Mouse (Mus musculus): ENCODE measurements around the gene Gm17349. TPM values are rescaled to one million over a fixed set of nuclear protein-coding genes. Genes with fewer than 3 reads are reported as not detected.

Gm17349 gene
- total and polyA plus RNA-seq, 3 experiments, result 2.1 TPM; not detected in 2

GRCm38 (mm10) chr15:99688712-99689111 is 16.6 kb downstream of the Gm17349 start:
- TF ChIP-seq CTCF (IDR thresholded peaks at IDR 0.05 in 2 of 3, conservative IDR thresholded peaks at IDR 0.05 in 1 of 3; ENCODE audit: control insufficient read depth in 1 of 3, insufficient read depth in 1 of 3, low read depth in 2 of 3, low read length in 3 of 3, poor library complexity in 1 of 3, severe bottlenecking in 1 of 3) (peak; percentile 95 to 98 (median 97)), ETS1 (IDR thresholded peaks at IDR 0.05; ENCODE audit: low read depth, low read length) (no peak), NELFE (IDR thresholded peaks at IDR 0.05; ENCODE audit: low read depth, low read length) (no peak), HCFC1 (IDR thresholded peaks at IDR 0.05; ENCODE audit: low read depth, low read length) (no peak), MAX (IDR thresholded peaks at IDR 0.05; ENCODE audit: low read length) (no peak), RAD21 (IDR thresholded peaks at IDR 0.05; ENCODE audit: low read depth, low read length) (peak; percentile 74), MYB (IDR thresholded peaks at IDR 0.05; ENCODE audit: low read depth, low read length) (no peak), SMC3 (IDR thresholded peaks at IDR 0.05; ENCODE audit: low read depth, low read length) (peak; percentile 93), ZC3H11A (IDR thresholded peaks at IDR 0.05; ENCODE audit: low read depth, low read length) (peak; percentile 75)
- H3K27me3 ChIP-seq (ENCODE audit: control insufficient read depth in 1 of 2, insufficient read depth in 2 of 2, low read length in 2 of 2), result peaks cover 16 to 19% of the 10 kb centered on the region in 2 experiments
- H3K4me3 ChIP-seq (ENCODE audit: control insufficient read depth in 1 of 2, insufficient read depth in 1 of 2, low read depth in 2 of 2, low read length in 2 of 2), result no peak overlapping the region
- no peaks in the 10 kb centered on the region for H3K79me2 ChIP-seq (ENCODE audit: control insufficient read depth, insufficient read depth, low read length, poor library complexity)
- H3K9ac ChIP-seq (ENCODE audit: control insufficient read depth, low read depth, low read length, poor library complexity, severe bottlenecking), result no peak overlapping the region
- H3K4me1 ChIP-seq (ENCODE audit: control insufficient read depth in 1 of 2, insufficient read depth in 2 of 2, low read length in 2 of 2), result no peaks in the 10 kb centered on the region
- peak; percentile 78 for DNase-seq (ENCODE audit: low read depth, low spot score)
- H3K27ac ChIP-seq (ENCODE audit: control insufficient read depth, low read depth, low read length), result no peak overlapping the region
- H3K9me3 ChIP-seq (replicated peaks; ENCODE audit: insufficient read depth, low read length), result no peaks in the 10 kb centered on the region
- H3K36me3 ChIP-seq (ENCODE audit: control insufficient read depth in 1 of 2, insufficient read depth in 2 of 2, low read length in 2 of 2), result no peaks in the 10 kb centered on the region

GRCm38 (mm10) chr15:99684156-99684555 is 21.1 kb downstream of the Gm17349 start:
- Histone ChIP-seq H3K4me1 (ENCODE audit: control insufficient read depth in 1 of 2, insufficient read depth in 2 of 2, low read length in 2 of 2) (no peaks in the 10 kb centered on the region), H3K9me3 (replicated peaks; ENCODE audit: insufficient read depth, low read length) (no peaks in the 10 kb centered on the region), H3K27me3 (ENCODE audit: control insufficient read depth in 1 of 2, insufficient read depth in 2 of 2, low read length in 2 of 2) (peaks cover 14 to 15% of the 10 kb centered on the region in 2 experiments), H3K79me2 (ENCODE audit: control insufficient read depth, insufficient read depth, low read length, poor library complexity) (no peaks in the 10 kb centered on the region), H3K36me3 (ENCODE audit: control insufficient read depth in 1 of 2, insufficient read depth in 2 of 2, low read length in 2 of 2) (no peaks in the 10 kb centered on the region), H3K4me3 (ENCODE audit: control insufficient read depth in 1 of 2, insufficient read depth in 1 of 2, low read depth in 2 of 2, low read length in 2 of 2) (no peak overlapping the region), H3K27ac (ENCODE audit: control insufficient read depth, low read depth, low read length) (no peak overlapping the region), H3K9ac (ENCODE audit: control insufficient read depth, low read depth, low read length, poor library complexity, severe bottlenecking) (no peak overlapping the region)
- DNase-seq (ENCODE audit: low read depth, low spot score), result no peak
- TF ChIP-seq MYB (IDR thresholded peaks at IDR 0.05; ENCODE audit: low read depth, low read length) (no peak), USF2 (IDR thresholded peaks at IDR 0.05; ENCODE audit: borderline replicate concordance in 1 of 2, insufficient read depth in 1 of 2, low read depth in 1 of 2, low read length in 2 of 2) (no peak), USF1 (IDR thresholded peaks at IDR 0.05; ENCODE audit: low read depth, low read length) (no peak), TCF12 (IDR thresholded peaks at IDR 0.05; ENCODE audit: low read depth, low read length) (no peak), POLR2AphosphoS5 (IDR thresholded peaks at IDR 0.05; ENCODE audit: borderline replicate concordance, low read depth, low read length) (no peak), ZNF384 (IDR thresholded peaks at IDR 0.05; ENCODE audit: low read depth, low read length) (no peak), HCFC1 (IDR thresholded peaks at IDR 0.05; ENCODE audit: low read depth, low read length) (no peak), ZC3H11A (IDR thresholded peaks at IDR 0.05; ENCODE audit: low read depth, low read length) (no peak), MXI1 (IDR thresholded peaks at IDR 0.05; ENCODE audit: low read depth, low read length) (no peak), NELFE (IDR thresholded peaks at IDR 0.05; ENCODE audit: low read depth, low read length) (no peak), MAX (IDR thresholded peaks at IDR 0.05; ENCODE audit: low read length) (no peak), RCOR1 (IDR thresholded peaks at IDR 0.05; ENCODE audit: low read depth, low read length) (no peak)

All from MEL (cell line).